Mouse (Mus musculus): ENCODE data around the gene 9530003J23Rik.

DNA sequence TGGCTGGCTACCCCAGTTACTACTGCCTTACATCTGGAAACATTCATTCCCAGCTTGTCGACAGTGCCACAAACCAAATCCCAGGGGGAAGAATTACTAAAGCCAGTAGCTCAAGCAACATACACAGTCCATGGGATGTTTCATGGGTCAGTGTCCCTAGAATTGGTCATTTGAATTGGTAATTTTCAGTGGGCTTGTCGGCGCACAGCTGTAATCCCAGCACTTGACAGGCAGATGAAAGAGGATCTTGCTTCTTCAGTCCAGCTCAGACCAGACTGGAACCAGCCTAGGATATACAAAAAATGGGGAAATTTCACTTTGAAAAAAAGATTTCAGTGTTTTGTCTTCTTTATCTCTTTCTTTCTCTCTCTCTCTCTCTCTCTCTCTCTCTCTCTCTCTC, 38.8 kb downstream of the 9530003J23Rik start:
- TF ChIP-seq EP300 (optimal IDR thresholded peaks at IDR 0.05), result no peak
- no peak for TF ChIP-seq CTCF (IDR thresholded peaks at IDR 0.05; ENCODE audit: low read depth)

All from stomach, postnatal 0 days (tissue).